Mouse (Mus musculus) intestine, postnatal 0 days (tissue): ENCODE measurements at regions not wholly inside any gene's neighbourhood (a gene's known extent, or its start where the extent isn't known, plus 50 kb on each side); places are given as distances from the start of the nearest gene placed in this dataset.

ENCODE experiments used
- ATAC-seq: fragments of 200-750 bp; cut with Nextera tagmentation; 2 replicates; pipeline ENCODE4 v1.8.0; 2017; ENCODE audit warnings: mild to moderate bottlenecking, moderate TSS enrichment, moderate library complexity
- H3K27ac ChIP-seq: fragments of 300-500 bp; sonication (generic); 2 replicates; pipeline ENCODE4 v1.5.1; 2014; ENCODE audit warnings: mild to moderate bottlenecking, low read depth, low read length, moderate library complexity
- H3K27me3 ChIP-seq: fragments of 300-500 bp; sonication (generic); replicated peaks from 2 replicates; pipeline ENCODE4 v1.6.1; 2014; ENCODE audit warnings: low read length, mixed read lengths; ENCODE audit not compliant: control insufficient read depth, insufficient read depth
- H3K36me3 ChIP-seq: fragments of 300-500 bp; sonication (generic); 2 replicates; pipeline ENCODE4 v1.6.1; 2014; ENCODE audit warnings: mild to moderate bottlenecking, moderate library complexity; ENCODE audit not compliant: control insufficient read depth, insufficient read depth
- H3K4me1 ChIP-seq: fragments of 300-500 bp; sonication (generic); replicated peaks from 2 replicates; pipeline ENCODE4 v1.6.1; 2014; ENCODE audit warnings: antibody characterized with exemption, low read length, mixed read lengths; ENCODE audit not compliant: control insufficient read depth, insufficient read depth
- H3K4me2 ChIP-seq: fragments of 300-500 bp; sonication (generic); replicated peaks from 2 replicates; pipeline ENCODE4 v1.6.1; 2014; ENCODE audit warnings: low read depth, mild to moderate bottlenecking, moderate library complexity
- H3K4me3 ChIP-seq: fragments of 300-500 bp; sonication (generic); 2 replicates; pipeline ENCODE4 v1.5.1; 2014; ENCODE audit warnings: low read depth, low read length
- H3K9ac ChIP-seq: fragments of 300-500 bp; sonication (generic); 2 replicates; pipeline ENCODE4 v1.6.1; 2014; ENCODE audit warnings: mild to moderate bottlenecking, low read depth, low read length
- H3K9me3 ChIP-seq: fragments of 300-500 bp; sonication (generic); 2 replicates; pipeline ENCODE4 v1.6.1; 2016; ENCODE audit warnings: mixed run types; ENCODE audit not compliant: control insufficient read depth
- CTCF ChIP-seq: sonication (generic); IDR thresholded peaks from 2 replicates; pipeline ENCODE4 v1.5.1; 2016; ENCODE audit warnings: low read depth, mild to moderate bottlenecking, control low read depth, antibody characterized with exemption, moderate library complexity
- WGBS: fragments of 180-500 bp; shearing (Covaris S2); extraction: QIAGEN DNeasy Blood & Tissue Kit; methylation state at CpG from one replicate; pipeline ENCODE4 v1.1.7; 2014; 5-methylcytosine and 5-hydroxymethylcytosine counted together

GRCm38 (mm10) chr13:42403231-42404020, 102.2 kb downstream of the Edn1 start:
- no peak overlapping the region for H3K4me2 ChIP-seq
- H3K4me1 ChIP-seq = no peaks in the 10 kb centered on the region
- no peaks in the 10 kb centered on the region for H3K27me3 ChIP-seq
- 77% methylated on average over 3 of the region's 3 CpGs for WGBS
- no peak overlapping the region for H3K4me3 ChIP-seq
- ATAC-seq = no peak
- no peaks in the 10 kb centered on the region for H3K36me3 ChIP-seq
- no peak for TF ChIP-seq CTCF
- no peaks in the 10 kb centered on the region for H3K9me3 ChIP-seq
- no peak overlapping the region for H3K27ac ChIP-seq
- H3K9ac ChIP-seq = no peak overlapping the region

- no peak for TF ChIP-seq CTCF
- 94% methylated on average over 1 of the region's 1 CpGs for WGBS
- H3K4me1 ChIP-seq = no peaks in the 10 kb centered on the region
Measured at GRCm38 (mm10) chr13:42412652-42413282, 111.5 kb downstream of the Edn1 start.

DNA sequence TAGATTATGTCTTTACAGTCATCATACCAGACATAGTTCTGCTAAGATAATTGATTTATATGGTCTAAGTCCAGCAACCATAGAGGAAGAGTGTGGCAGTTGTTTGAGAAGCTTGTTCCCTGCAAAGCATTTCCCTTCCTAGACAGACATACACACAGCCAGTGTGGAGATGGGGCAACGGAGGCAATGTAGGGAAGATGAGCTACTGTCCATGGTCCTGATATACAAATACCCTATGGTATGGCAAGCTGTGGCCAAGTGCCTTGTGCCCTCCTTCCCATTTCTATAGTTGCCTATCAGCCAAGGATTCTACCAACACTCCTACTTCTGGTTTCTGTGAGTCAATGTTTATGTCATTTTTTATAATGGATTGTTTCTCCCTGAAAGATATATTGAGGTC, 145.6 kb downstream of the Edn1 start:
- Histone ChIP-seq H3K4me1 (no peaks in the 10 kb centered on the region), H3K4me2 (no peak overlapping the region), H3K9ac (no peak overlapping the region), H3K27ac (no peak overlapping the region), H3K27me3 (no peaks in the 10 kb centered on the region), H3K9me3 (no peaks in the 10 kb centered on the region), H3K36me3 (no peaks in the 10 kb centered on the region), H3K4me3 (no peak overlapping the region)
- WGBS = 8% methylated on average over 1 of the region's 1 CpGs
- no peak for TF ChIP-seq CTCF
- no peak for ATAC-seq

More at GRCm38 (mm10) chr13:42412652-42413282, 111.5 kb downstream of the Edn1 start:
- ATAC-seq = no peak
- no peak overlapping the region for H3K9ac ChIP-seq
- no peak overlapping the region for H3K4me2 ChIP-seq
- H3K27ac ChIP-seq = no peak overlapping the region
- no peaks in the 10 kb centered on the region for H3K27me3 ChIP-seq
- no peak overlapping the region for H3K4me3 ChIP-seq
- H3K36me3 ChIP-seq = no peaks in the 10 kb centered on the region
- H3K9me3 ChIP-seq = no peaks in the 10 kb centered on the region

GRCm38 (mm10) chr13:42453665-42454064, 152.4 kb downstream of the Edn1 start:
- H3K4me1 ChIP-seq = no peaks in the 10 kb centered on the region
- ATAC-seq = no peak
- no peak overlapping the region for H3K27ac ChIP-seq
- H3K4me3 ChIP-seq = no peak overlapping the region
- 68% methylated on average over 5 of the region's 5 CpGs for WGBS
- no peaks in the 10 kb centered on the region for H3K36me3 ChIP-seq
- H3K9me3 ChIP-seq = no peaks in the 10 kb centered on the region
- no peak overlapping the region for H3K4me2 ChIP-seq
- H3K27me3 ChIP-seq = no peaks in the 10 kb centered on the region
- no peak overlapping the region for H3K9ac ChIP-seq
- no peak for TF ChIP-seq CTCF

GRCm38 (mm10) chr13:42459892-42460291, 158.6 kb downstream of the Edn1 start:
- Histone ChIP-seq H3K4me1 (no peaks in the 10 kb centered on the region), H3K27me3 (no peaks in the 10 kb centered on the region), H3K27ac (no peak overlapping the region), H3K36me3 (no peaks in the 10 kb centered on the region), H3K4me2 (no peak overlapping the region), H3K9me3 (no peaks in the 10 kb centered on the region), H3K4me3 (no peak overlapping the region), H3K9ac (no peak overlapping the region)
- TF ChIP-seq CTCF = no peak
- WGBS = 81% methylated on average over 3 of the region's 3 CpGs
- no peak for ATAC-seq

DNA sequence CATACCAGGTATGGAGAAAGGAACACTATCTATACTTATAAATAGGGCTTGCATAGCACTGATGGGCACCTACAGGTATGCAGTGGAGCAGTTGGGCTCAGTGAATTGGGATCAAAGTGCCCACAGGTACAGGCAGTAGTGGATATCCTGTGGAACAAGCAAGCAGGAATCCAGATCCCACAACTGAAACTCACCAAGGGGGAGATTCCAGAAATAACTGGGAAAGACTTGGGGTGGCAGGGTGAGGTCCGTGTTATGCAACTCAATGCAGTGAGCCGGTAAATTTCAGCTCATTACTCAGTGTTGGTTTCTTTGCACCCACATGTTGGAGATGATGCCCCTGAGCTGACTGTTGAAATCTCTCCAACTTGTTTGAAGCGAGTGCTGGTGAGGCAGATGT, 177.5 kb downstream of the Edn1 start:
- no peak for TF ChIP-seq CTCF
- no peaks in the 10 kb centered on the region for H3K4me1 ChIP-seq
- H3K4me2 ChIP-seq = no peak overlapping the region
- H3K27ac ChIP-seq = no peak overlapping the region
- no peak overlapping the region for H3K4me3 ChIP-seq
- H3K9me3 ChIP-seq = no peaks in the 10 kb centered on the region
- H3K9ac ChIP-seq = no peak overlapping the region
- no peaks in the 10 kb centered on the region for H3K27me3 ChIP-seq
- no peaks in the 10 kb centered on the region for H3K36me3 ChIP-seq
- WGBS = 90% methylated on average over 3 of the region's 3 CpGs
- no peak for ATAC-seq
